In the genomic region with DNA sequence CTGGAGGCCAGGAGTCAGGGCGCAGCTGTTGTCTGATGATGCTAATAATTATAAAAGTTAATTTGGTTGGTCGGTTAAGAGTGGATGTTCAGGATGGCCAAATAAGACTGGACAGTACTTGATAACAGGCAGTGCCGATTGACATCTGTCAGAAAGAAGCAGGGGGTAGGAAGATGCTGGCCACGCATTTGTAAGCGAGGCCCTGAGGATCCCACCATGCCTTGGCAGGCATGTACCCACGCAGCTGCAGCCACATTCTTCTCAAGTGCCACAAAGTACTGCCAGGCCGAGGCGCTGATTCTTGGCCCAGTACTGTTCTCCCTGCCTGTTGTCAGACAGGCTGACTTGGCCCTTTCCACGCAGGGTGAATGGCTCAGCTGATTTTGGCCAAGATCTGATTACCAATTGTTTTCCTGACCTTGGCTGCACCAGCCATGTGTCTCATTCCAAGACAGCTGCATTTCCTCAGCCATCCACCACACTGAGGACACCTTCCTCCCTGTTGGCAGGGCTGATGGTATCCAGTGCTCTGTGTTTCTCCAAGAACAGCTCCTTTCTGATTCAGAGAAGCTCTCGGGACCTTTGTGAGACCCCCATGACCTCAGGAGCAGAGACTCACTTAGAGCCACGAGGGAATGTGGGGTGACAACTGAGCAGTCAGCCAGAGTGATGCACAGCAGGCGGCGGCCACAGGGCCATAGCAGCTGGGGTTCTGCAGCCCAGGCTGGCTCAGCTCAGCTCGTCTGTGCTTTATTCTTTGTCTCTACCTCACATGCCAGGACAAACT, we compare ENCODE assay signal across 9 mouse cellular contexts. TPM values are rescaled to one million over a fixed set of nuclear protein-coding genes. Genes with fewer than 3 reads are reported as not detected.
DNase-seq lines count a peak whose midpoint lies in the region; ATAC-seq and TF ChIP-seq lines count a peak whose summit lies in the region.
"Had no signal": no experiment of that assay in that cellular context is flagged by ENCODE, and none has a peak within 500 bp of the region (broad histone marks: within the 10 kb centered on the region; RNA-seq: fewer than 3 reads in every experiment).

No protein-coding gene starts in this region.

- H3K9me3 ChIP-seq in embryonic facial prominence, embryonic 14.5 days (ENCODE audit: control insufficient read depth, low read length): no peaks in the 10 kb centered on the region
- no peaks in the 10 kb centered on the region for H3K9me3 ChIP-seq in hindbrain, embryonic 15.5 days
- no peaks in the 10 kb centered on the region for H3K9me3 ChIP-seq in midbrain, postnatal 0 days (ENCODE audit: low read length)
- H3K9me3 ChIP-seq: limb, embryonic 15.5 days had no signal

- no peak overlapping the region for H3K4me3 ChIP-seq in kidney, adult 2 months (ENCODE audit: insufficient read depth, low read depth, low read length)
- no peak overlapping the region for H3K4me3 ChIP-seq in embryonic facial prominence, embryonic 14.5 days (ENCODE audit: low read depth, low read length)
- H3K4me3 ChIP-seq in hindbrain, embryonic 15.5 days: no peak overlapping the region
- H3K4me3 ChIP-seq in midbrain, postnatal 0 days (ENCODE audit: low read depth, low read length): no peak overlapping the region
- H3K4me3 ChIP-seq: limb, embryonic 15.5 days had no signal

- no peak for TF ChIP-seq POLR2A in kidney, adult 2 months (IDR thresholded peaks at IDR 0.05; ENCODE audit: low read depth, low read length)

- DNase-seq in kidney, adult 2 months: peak; percentile 8
- no peak for DNase-seq in kidney, postnatal 25 days
- peak; percentile 53 for DNase-seq in embryonic facial prominence, embryonic 14.5 days (ENCODE audit: low spot score)
- peak; percentile 83 for DNase-seq in midbrain, postnatal 0 days (ENCODE audit: low spot score)
- DNase-seq in urinary bladder, postnatal 4 days (ENCODE audit: low spot score in 2 of 2): no peak
- DNase-seq in yolk sac, embryonic 10.5 days (ENCODE audit: low spot score): no peak

- TF ChIP-seq CTCF in kidney, adult 2 months (conservative IDR thresholded peaks at IDR 0.05; ENCODE audit: insufficient read depth, insufficient read length, low read depth, low read length): no peak
- TF ChIP-seq CTCF in midbrain, postnatal 0 days (IDR thresholded peaks at IDR 0.05): no peak

- no peak overlapping the region for H3K9ac ChIP-seq in embryonic facial prominence, embryonic 14.5 days (ENCODE audit: low read depth, low read length)
- no peak overlapping the region for H3K9ac ChIP-seq in hindbrain, embryonic 15.5 days
- no peak overlapping the region for H3K9ac ChIP-seq in midbrain, postnatal 0 days (replicated peaks; ENCODE audit: low read length, poor library complexity, severe bottlenecking)
- H3K9ac ChIP-seq: limb, embryonic 15.5 days had no signal

- no peaks in the 10 kb centered on the region for H3K36me3 ChIP-seq in kidney, adult 2 months (ENCODE audit: control insufficient read depth, insufficient read depth, low read length)
- no peaks in the 10 kb centered on the region for H3K36me3 ChIP-seq in embryonic facial prominence, embryonic 14.5 days (ENCODE audit: control insufficient read depth, insufficient read depth, low read length)
- H3K36me3 ChIP-seq in hindbrain, embryonic 15.5 days: no peaks in the 10 kb centered on the region
- H3K36me3 ChIP-seq in midbrain, postnatal 0 days (ENCODE audit: insufficient read depth, low read length): no peaks in the 10 kb centered on the region
- H3K36me3 ChIP-seq: limb, embryonic 15.5 days had no signal

- H3K4me1 ChIP-seq in kidney, adult 2 months (ENCODE audit: control insufficient read depth, insufficient read depth, low read length): no peaks in the 10 kb centered on the region
- no peaks in the 10 kb centered on the region for H3K4me1 ChIP-seq in embryonic facial prominence, embryonic 14.5 days (ENCODE audit: control insufficient read depth, insufficient read depth, low read length)
- H3K4me1 ChIP-seq in hindbrain, embryonic 15.5 days (replicated peaks): peaks cover 10% of the 10 kb centered on the region
- H3K4me1 ChIP-seq in midbrain, postnatal 0 days (ENCODE audit: insufficient read depth, low read length): no peaks in the 10 kb centered on the region
- H3K4me1 ChIP-seq: limb, embryonic 15.5 days had no signal

- H3K4me2 ChIP-seq in embryonic facial prominence, embryonic 14.5 days (ENCODE audit: low read depth, low read length): no peak overlapping the region
- no peak overlapping the region for H3K4me2 ChIP-seq in hindbrain, embryonic 15.5 days
- H3K4me2 ChIP-seq in midbrain, postnatal 0 days (ENCODE audit: low read depth, low read length, poor library complexity, severe bottlenecking): no peak overlapping the region
- H3K4me2 ChIP-seq: limb, embryonic 15.5 days had no signal

- peak; percentile 78; the same call in 1 of the 2 replicates for ATAC-seq in embryonic facial prominence, embryonic 14.5 days (ENCODE audit: low read depth)
- ATAC-seq in hindbrain, embryonic 15.5 days (ENCODE audit: low FRiP score, low read depth): peak; percentile 84
- peak; percentile 62 for ATAC-seq in midbrain, postnatal 0 days (ENCODE audit: low FRiP score)
- ATAC-seq in megakaryocyte-erythroid progenitor cell, adult 5-6 weeks (replicated peaks; ENCODE audit: low FRiP score, low TSS enrichment, poor library complexity, severe bottlenecking): no peak

- no peaks in the 10 kb centered on the region for H3K27me3 ChIP-seq in kidney, adult 2 months (replicated peaks; ENCODE audit: control insufficient read depth, insufficient read depth, low read length)
- no peaks in the 10 kb centered on the region for H3K27me3 ChIP-seq in embryonic facial prominence, embryonic 14.5 days (replicated peaks; ENCODE audit: control insufficient read depth, insufficient read depth, low read length)
- H3K27me3 ChIP-seq in hindbrain, embryonic 15.5 days: no peaks in the 10 kb centered on the region
- H3K27me3 ChIP-seq in midbrain, postnatal 0 days (ENCODE audit: insufficient read depth, low read length): no peaks in the 10 kb centered on the region
- H3K27me3 ChIP-seq: limb, embryonic 15.5 days had no signal

- 40% methylated on average over 14 of the region's 14 CpGs for WGBS in kidney, adult 2 months
- 49% methylated on average over 14 of the region's 14 CpGs for WGBS in embryonic facial prominence, embryonic 14.5 days
- 33% methylated on average over 14 of the region's 14 CpGs for WGBS in hindbrain, embryonic 15.5 days
- 49% methylated on average over 14 of the region's 14 CpGs for WGBS in midbrain, postnatal 0 days

- no peak overlapping the region for H3K27ac ChIP-seq in kidney, adult 2 months (ENCODE audit: insufficient read depth, low read depth, low read length)
- H3K27ac ChIP-seq in embryonic facial prominence, embryonic 14.5 days (replicated peaks; ENCODE audit: low read depth, low read length): no peak overlapping the region
- peak overlapping the region; percentile 55; the same call in 1 of the 2 replicates for H3K27ac ChIP-seq in hindbrain, embryonic 15.5 days (replicated peaks)
- no peak overlapping the region for H3K27ac ChIP-seq in midbrain, postnatal 0 days (ENCODE audit: low read depth, low read length)
- H3K27ac ChIP-seq: limb, embryonic 15.5 days had no signal

RNA-seq across cellular contexts. Expression of gene Insm1, which starts 53.5 kb away (rescaled TPM):
- polyA plus RNA-seq in kidney, adult 2 months (2012; rRNA removed): 0.17 TPM in 1 of 2 replicates, not detected in the other
- polyA plus RNA-seq in embryonic facial prominence, embryonic 14.5 days (2014; fragmentation: Nextera tagmentation; extraction: Ambion mirVana): 1.0 and 1.3 TPM in 2 replicates
- 3.8 and 5.1 TPM in 2 replicates for polyA plus RNA-seq in hindbrain, embryonic 15.5 days (2015; fragmentation: Nextera tagmentation; extraction: Ambion mirVana)
- 13.9 and 20.6 TPM in 2 replicates for total RNA-seq in midbrain, postnatal 0 days (2014; rRNA removed)
- 1.5 and 1.9 TPM in 2 replicates for polyA plus RNA-seq in midbrain, postnatal 0 days (2015; fragmentation: Nextera tagmentation; extraction: Ambion mirVana)
- not detected in 2 replicates for total RNA-seq in megakaryocyte-erythroid progenitor cell, adult 5-6 weeks (2014; fragmentation: Nextera tagmentation)
- total RNA-seq in megakaryocyte-erythroid progenitor cell, adult 5-6 weeks (2017): not detected in 2 replicates

Comparison
In these comparisons a context has a peak if more than half of its experiments do, and no peak if none do; other contexts are left out.
1. DNase-seq: peak in kidney, adult 2 months (single experiment), embryonic facial prominence, embryonic 14.5 days (single experiment) and midbrain, postnatal 0 days (single experiment); none in kidney, postnatal 25 days (0 of 2), urinary bladder, postnatal 4 days (0 of 2) and yolk sac, embryonic 10.5 days (single experiment).